Mouse (Mus musculus) cerebellum, adult 11 months (tissue): ENCODE results near the gene Gm11020.
"Not testable (repeated sequence)": the region's sequence is repeated elsewhere in the genome, so short reads cannot be mapped to it uniquely, and the experiment has no call there.

Experiments
- DNase-seq: peaks from one replicate; pipeline ENCODE4 v3.0.0; 2022

Gene Gm11020

DNA sequence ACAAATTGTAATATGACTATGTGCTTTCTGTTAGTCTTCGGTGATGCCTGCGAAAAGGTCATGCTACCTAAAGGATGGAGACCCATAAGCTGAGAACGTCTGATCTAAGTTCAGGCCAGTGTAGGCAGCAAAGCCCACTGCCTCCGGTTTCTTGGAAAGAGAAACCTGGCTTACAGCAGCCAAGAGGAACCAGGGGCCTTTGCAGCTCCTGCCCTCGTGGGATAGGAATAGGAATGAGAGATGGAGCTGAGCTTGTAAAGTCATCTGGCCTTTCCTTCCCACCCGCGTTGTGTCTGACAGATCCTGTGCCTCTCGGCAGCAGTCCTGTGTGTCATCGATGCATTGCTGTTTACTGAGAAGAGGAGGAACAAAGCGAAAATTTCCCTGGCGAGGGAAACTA lies at the start of gene Gm11020:
Gene Gm11020, plus strand, starts transcription at position 301 of the 400 bp plus-strand sequence.
- not testable (repeated sequence) for DNase-seq

DNA sequence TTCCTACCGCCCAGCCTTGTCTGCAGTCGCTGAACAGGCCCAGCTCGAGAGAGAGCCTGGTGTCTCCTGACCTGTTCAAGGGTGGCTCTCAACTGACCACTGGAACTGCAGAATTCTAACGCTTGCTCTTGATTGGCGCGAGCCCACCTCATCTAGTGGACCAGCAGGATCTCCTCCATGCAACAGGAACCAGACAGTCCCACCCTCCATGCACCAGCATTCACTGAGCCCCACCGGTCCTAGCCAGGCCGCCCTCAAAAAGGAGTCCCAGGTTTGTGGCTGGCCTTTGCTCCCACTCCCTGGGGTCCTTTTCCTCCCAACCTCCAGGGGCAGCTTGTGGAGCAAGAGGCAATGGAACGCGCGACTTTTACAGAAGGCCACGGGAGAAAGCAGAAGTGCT lies 28.3 kb upstream of the Gm11020 start, which contains the start of gene Cmtm2a:
Gene Cmtm2a, minus strand, starts transcription at position 101 of the 400 bp plus-strand sequence.
- not testable (repeated sequence) for DNase-seq

DNA sequence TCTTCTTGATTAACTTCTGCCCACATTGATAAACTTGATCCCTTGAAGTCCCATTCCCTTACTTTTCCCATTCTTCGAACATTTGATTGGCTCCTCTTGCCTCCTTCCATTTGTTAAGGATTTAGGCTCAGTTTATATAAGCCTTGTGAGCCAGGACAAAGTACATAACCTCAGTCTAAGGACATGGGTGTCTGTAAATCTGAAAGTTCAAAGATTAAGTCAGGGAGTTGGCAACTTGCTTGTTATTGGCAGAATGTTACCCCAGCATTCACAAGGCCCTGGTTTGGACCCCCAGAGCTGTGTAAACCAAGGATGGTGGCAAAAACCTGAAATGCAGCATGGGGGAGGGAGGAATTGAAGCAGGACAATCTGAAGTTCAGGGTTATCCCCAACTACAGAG lies 27.0 kb upstream of the Gm11020 start:
- DNase-seq: no peak

DNA sequence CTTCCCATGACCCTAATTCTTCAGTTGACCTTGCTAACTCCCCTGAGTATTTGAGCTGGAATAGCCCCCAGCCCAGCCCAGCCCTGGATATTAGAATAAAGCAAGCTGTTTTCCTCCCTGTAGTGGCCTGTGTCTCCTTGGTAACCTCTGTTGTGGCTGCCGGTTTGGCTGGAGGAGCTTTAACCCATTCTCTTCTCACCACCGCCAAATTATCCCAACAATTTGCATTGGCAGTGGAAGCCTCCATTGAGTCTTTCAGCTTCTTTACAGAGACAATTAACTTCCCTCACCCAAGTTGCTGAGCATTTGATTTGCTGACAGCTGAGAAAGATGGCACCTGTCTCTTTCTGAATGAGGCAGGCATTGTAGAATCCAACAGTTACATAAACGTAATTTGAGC lies 19.8 kb upstream of the Gm11020 start:
- DNase-seq: not testable (repeated sequence)

DNA sequence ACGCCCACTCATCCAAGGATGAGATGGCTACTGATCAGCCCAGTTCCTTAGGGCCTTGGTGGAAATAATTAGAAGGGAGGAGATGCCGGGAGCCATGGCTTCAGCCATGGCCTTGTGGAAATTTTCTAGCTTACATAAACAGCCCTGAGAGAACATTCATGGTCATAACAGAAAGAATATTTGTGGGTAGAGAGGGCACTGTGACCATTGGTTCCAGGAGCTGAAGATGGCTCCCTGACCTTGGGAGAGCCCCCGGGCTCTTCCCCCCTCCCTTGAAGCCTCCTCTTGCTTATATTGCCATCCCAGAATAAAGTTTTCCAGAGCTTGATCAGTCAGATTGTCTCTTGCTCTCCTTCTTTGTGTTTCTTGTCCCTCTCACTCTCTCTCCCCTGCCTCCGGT lies 18.8 kb upstream of the Gm11020 start:
- DNase-seq: not testable (repeated sequence)

DNA sequence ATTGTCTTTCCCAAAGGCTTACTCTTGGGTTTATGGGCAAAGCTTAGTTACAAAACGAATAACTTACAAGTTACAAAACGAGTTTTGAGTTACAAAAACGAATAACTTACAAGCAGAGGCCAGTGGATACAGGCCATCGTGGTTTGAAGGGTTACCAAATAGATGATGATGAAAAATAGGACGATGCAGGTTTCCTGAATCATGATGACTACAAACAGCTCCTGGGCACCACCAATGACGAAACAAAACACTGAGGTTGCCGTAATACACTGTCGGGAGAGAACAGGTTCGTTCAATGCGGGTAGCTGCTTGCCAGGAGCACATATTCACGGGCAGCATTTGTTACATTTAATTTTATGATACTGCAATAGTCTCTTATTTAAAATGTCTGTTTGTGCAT lies 16.4 kb upstream of the Gm11020 start:
- no peak for DNase-seq

DNA sequence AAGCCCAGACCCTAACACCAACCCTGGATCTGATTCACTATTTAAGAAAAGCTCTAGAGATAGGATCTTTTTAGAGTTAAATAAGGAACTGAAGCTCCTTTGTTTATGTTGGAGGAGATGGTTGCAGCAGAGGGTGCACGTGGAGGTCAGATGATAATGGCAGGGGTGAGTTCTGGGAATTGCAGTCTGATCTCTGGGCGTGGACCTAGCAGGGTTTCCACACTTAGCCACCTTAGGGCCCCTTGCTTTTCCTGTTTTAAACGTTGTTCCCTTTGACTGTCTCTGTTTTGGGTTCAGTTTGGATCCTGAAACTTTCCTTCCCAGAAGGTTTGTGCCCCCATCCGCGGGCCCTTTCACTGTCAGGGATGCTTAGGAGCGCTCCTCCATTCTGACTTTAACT lies 13.0 kb upstream of the Gm11020 start:
- DNase-seq: not testable (repeated sequence)

DNA sequence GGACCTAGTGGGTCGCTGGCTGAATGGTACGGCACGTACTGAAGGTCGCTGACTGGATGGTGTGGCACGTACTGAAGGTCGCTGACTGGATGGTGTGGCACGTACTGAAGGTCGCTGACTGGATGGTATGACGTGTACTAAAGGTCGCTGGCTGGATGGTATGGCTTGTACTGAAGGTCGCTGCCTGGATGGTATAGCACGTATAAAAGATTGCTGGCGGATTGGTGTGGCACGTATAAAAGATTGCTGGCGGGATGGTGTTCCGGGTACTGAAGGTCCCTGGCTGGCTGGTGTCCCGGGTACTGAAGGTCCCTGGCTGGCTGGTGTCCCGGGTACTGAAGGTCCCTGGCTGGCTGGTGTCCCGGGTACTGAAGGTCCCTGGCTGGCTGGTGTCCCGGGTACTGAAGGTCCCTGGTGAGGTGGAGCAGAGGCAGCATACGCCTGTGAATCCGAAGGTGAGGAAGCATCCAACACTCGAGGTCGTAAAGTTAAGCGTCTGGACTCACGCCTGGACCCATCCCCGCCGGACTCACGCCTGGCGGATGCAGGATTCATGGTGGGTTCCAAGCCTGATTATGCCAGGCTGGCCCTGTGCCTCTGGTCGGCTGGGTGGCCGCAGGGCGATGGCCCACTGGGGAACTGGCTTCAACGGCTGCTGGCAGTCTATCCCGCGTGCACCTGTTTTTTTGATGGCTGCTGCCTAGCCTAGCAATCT lies 11.8 kb upstream of the Gm11020 start, which contains the start of the genes Gm45711 and Cmtm1:
Gene Gm45711, minus strand, starts transcription at position 641 of the 715 bp plus-strand sequence.
Gene Cmtm1, minus strand, starts transcription at position 705 of the 715 bp plus-strand sequence.
- peak; percentile 19 for DNase-seq

DNA sequence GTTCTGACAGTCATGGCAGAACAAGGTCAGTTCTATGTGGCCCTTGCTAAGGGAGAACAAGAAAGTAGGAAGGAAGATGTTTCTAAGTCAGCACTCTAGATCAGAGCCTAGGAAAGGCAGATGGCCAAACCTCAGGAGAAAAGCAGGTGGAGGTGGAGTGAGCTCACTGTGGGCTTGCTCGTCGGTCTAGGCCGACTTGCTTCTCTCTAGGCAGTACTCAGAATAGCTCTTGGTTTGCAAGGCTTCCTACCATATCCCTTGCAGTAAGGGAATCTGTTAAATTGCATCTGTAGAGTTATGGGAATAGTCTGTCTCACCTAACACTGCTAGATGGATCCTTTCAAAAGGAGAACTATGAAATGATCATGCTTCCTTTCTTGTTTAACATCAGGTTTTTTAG lies 9.3 kb upstream of the Gm11020 start:
- DNase-seq: not testable (repeated sequence)

DNA sequence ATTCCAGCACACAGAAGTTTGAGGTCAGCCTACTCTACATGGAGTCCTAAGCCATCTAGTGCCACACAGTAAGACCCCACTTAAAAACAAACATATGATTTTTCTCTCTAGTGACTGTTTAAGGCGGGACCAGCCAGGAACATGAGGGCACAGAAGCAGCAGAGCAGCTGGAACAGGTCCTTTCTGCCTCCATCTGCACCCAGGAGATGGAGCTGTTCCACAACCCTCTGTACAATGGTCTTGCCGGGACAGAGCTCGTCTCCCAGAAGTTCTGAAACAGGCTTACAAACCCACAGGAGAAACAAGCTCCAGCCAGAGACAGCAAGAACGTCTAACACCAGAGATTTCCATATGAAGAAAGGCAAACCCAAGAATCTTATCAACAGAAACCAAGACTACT lies 8.1 kb upstream of the Gm11020 start:
- DNase-seq: no peak

DNA sequence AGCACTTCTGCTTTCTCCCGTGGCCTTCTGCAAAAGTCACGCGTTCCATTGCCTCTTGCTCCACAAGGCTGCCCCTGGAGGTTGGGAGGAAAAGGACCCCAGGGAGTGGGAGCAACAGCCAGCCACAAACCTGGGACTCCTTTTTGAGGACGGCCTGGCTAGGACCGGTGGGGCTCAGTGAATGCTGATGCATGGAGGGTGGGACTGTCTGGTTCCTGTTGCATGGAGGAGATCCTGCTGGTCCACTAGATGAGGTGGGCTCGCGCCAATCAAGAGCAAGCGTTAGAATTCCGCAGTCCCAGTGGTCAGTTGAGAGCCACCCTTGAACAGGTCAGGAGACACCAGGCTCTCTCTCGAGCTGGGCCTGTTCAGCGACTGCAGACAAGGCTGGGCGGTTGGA lies 563 bp downstream of the Gm11020 start, which contains the start of gene Cmtm2b:
Gene Cmtm2b, plus strand, starts transcription at position 301 of the 400 bp plus-strand sequence.
- DNase-seq: not testable (repeated sequence)

DNA sequence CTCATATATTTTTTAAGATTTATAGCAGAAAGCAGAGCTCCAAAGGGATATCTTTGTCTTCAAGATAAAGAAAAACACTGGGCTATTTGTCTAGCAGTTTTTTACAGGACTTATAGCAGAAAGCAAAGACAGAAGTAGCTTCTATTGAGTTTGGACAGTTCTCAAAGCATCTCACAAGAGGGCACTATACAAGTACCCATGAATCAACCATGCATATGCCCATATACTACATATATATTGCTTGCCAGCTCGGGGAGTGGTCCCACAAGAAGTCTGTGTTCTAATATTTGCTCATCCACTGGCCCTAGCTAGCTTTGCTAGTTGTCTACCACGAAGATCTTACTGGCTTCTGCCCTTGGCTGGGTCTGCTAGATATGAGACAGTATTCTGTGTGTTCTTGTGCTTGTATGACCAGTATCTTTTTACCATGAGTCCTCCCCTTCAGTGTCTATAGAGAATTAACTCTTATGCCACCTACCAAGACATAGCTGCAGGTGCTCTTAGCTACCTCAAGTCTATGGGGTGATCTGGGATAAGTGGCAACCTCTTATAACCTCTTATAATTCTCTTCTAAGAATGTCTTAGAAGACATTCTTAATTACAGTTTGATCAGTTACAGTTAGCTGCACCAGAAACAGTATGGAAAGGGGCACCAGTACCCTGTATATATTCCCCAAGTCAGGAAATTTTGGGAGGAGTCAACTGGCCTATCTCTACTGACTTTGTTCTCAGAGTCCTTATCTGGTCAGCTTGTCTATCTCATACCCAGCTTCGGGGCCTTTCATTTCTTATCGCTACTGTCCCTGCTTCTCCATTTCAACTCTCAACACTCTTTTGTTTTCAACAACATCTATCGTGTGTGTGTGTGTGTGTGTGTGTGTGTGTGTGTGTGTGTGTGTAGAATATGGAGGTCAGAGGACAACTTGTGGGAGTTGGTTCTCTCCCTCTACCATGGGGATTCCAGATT lies 11.6 kb downstream of the Gm11020 start:
- no peak for DNase-seq

DNA sequence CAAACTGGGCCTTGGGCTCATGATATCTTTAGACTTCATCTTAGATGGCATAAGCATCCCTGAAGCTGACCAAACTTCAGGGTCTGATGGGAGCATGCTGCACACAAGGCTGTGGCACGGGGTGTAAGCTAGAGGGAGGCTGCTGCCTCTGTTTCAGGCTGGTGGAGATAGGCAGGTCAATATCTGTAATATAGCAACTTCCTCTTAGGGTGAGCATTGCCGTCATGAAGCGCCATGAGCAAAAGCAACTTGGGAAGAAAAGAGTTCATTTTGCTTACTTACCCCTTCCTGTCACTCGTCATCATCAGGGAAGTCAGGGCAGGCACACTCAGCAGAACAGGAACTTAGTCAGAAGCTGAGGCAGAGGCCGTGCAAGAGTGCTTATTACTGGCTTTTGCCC lies 12.4 kb downstream of the Gm11020 start:
- no peak for DNase-seq

DNA sequence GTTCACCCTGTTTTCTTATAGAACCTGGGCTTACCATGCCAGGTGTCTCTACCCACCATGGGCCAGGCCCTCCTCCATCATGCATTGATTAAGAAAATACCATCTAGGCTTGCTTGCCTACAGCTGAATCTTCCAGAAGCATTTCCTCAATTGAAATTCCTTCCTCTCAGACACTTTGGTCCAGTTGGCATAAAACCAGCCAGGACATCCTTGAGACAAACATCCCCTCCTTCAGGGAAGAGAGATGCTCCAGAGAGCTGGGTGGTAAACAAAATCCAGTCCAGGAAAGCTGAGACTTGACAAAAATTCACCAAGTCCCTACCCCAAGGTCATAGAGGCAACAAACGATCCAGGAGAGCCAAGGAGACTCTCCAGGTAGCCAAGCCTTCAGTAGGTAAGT lies 12.8 kb downstream of the Gm11020 start:
- DNase-seq: no peak

DNA sequence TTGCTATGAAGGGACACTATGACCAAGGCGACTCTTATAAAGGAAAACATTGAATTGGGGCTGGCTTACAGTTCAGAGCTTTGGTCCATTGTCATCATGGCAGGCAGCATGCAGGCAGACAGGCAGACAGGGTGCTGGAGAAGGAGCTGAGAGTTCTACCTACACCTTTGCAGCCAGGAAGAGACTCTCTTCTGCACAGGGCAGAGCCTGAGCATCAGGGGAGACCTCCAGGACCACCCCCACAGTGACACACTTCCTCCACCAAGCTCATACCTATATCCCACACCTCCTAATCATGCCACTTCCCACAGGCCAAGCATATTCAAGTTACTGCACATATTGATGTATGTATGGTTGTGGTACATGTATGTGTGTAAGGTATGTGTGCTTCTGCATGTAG lies 15.4 kb downstream of the Gm11020 start:
- DNase-seq: no peak

DNA sequence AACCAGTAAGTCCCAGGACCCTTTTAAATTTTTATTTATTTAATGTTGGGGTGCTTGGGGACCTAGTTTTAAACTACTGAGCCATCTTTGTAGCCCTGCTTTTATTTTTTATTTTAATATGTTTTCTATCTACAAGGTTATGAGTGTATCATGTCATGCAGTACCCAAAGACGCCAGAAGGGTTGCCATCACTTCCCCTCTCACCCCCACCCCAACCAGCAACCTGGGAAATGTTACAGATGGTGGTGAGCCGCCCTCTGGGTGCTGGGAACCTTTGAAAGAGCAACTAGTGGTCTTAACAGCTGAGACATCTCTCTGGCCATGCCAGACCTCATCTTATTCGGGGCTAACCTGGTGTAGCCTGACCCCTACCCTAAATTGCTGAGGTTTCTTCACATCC lies 16.5 kb downstream of the Gm11020 start:
- DNase-seq: no peak

DNA sequence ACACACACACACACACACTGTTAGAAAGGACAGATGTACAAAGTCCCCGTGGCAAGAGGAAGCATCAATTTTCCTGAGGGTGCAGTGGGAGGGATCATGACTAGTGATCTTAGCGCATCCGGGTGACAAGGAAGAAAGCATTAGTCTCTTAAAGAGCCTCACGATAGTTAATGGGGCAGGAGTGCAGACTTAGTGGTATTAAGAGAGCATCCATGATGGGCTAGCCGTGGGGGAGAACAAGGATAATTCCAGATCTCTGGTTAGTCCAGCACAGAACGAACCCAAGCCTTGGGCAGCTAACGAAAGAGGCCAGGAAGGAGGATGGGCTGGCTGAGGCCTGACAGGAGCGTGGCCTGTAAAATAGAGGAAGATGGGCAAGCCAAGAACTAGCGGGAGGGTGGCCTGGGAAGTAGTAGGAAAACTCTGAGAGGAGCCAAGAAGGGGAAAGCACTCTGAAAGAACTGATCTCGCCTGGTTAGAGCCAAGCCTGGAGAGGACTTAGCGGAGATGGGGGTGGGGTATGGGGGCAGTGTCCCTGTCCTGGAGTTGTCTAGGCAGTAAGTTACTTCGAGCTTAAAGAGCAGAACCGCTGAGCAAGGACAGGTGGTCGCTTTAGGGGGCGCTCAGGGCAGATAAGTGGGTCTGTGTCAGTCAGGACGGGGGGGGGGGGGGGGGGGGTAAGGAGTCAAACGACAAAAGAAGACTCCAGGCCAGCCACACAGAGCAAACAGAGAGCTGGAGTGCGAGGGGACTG lies 18.0 kb downstream of the Gm11020 start, which contains the start of gene Cmtm3:
Gene Cmtm3, plus strand, starts transcription at position 182 of the 754 bp plus-strand sequence.
- no peak for DNase-seq

DNA sequence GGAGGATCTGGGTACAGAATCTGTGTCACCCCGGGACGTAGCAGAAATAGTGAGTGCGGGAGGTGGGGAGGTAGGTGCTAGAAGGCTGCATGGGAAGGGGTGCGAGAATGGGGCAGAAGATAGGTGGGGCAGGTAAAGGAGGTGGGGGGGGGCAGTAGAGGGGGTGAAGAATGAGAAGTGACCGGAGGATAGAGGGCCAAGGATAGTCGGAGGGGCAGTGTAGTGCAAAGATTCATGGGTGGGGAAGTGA lies 18.5 kb downstream of the Gm11020 start:
- DNase-seq: no peak

DNA sequence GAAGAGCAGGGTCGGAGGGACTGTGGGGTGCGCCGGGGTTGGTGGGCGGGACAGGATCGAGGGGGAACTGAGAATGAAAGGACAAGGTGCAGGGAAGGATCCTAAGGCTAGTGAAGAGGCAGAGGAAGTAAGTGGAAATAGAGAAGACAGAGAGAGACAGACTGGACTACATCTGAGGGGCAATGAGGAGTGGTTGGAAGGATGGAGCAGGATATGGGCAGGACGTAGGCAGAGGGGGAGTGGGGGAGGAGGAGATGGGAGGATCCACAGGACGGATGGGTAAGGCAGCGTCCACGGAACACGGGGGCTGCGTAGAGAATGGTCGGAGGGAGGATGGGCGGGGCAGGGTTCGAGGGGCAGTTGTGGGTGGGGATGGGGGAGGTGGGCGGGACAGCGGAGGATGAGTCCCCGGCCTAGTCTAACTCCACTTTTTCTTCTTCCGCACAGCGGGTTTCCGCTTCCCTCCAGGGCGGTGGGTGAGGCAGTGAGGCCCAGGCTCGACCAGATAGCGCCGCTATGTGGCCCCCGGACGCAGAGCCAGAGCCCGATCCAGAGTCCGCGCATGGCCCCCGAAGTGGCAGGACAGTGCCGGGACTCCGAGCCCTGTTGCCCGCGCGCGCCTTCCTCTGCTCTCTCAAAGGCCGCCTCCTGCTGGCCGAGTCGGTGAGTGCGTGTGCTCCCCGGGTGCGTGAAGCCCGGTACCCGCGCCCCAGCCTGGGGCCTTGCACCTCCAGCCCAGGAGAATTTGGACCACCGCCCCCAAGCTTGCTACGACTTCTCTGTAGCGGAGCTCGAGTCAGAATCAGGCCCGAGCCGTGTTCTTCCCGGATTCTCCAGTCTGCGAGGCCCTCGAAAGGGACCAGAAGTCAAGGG lies 19.1 kb downstream of the Gm11020 start:
- DNase-seq: peak; percentile 34

DNA sequence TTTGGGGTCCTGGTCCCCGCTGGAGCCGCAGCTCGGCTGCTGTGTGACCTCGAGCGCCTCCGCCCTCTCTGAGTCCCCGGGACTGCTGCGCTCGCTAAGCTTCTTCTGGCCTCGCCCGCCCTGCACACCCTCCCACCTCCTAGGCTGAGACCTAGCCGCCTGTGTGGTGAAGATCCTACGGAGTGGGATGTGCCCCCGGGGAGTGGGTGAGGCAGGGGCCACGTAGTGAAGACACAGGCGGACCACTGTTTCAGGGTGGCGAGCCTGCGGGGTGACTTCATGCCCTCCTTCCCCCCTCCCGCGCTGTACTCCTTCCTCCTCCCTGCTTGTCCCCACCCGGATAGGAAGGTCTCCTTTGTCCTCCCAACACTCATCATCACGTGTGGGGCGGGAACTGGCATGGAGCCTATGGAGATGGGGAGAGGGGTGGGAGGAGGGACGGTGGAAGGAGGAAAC lies 19.8 kb downstream of the Gm11020 start:
- no peak for DNase-seq

DNA sequence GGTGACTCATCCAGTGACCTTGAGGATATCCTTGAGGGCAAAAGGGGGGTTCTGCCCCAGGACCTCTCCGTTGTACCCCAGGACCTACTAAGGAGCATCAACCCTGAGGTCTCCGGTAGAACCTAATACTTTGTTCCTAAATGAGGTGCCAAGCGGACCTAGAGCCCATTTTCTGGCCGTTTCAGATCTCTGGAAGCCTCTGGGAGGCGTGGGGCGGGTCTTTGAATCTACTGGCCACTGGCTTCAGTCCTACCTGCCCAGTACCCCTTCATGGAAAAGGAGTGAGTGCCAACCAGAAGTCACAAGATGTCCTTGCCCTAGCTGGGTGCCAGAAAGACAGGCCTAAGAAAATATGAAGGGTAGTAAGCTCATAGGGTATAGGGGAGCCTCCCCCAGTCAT lies 20.3 kb downstream of the Gm11020 start:
- DNase-seq: no peak

DNA sequence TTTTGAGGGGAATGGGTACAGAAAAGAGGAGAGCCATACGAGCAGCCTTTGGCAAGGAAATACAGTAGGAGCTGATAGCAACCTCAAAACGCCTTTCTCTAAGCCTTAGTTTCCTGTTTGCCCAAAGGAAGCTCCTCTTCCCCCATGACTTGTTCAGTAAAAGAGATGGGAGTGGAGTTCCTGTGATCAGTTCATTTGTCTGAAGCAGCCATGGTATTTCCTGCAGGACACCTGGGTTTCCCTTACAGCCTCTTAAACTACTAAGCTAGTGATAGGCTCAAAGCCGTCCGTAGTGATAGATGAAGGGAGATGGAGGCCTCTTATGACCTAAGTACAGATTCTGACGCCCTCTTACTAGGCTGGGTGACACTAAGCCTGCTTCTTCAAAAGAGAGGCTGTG lies 21.1 kb downstream of the Gm11020 start:
- no peak for DNase-seq
